Mouse (Mus musculus): ENCODE data around the gene Ganc.

Ganc gene

DNA sequence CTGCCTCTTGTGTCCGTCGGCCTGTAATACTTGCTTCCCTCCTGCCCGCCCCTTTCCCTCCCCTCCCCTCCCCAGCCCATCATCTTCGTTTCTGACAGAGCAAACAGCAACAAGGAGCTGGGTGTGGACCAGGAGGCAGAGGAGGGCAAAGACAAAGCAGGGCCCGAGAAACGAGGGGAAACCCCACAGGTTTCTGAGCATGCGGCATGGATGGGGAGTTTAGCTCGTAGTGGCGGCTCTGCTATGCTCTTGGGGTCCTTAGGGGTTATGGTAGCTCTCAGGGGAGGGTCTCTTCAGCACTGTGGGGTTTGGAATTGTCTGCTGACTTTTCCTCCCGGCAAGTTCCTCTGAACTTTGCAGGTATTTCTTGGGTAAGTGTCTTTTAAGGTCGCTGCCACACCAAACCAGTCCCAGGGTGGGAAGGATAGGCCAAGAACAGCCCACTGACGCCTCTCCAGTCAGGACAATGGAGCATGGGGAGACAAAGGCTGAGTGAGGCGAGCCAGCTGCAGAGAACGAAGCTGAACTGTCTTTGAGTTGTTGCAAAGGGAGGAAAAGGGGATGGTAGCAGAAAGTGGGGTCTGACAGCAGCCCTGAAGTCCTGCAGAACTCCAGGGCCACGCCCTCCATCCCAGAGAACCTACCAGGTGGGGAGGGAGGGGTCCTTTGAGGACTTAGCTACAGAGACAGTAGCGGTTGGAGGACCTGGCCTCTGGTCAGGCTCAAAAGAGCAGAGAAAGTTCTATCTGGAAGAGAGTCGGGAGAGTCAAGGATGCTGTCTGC is 97.6 kb downstream of the Ganc start:
- no peak for DNase-seq (ENCODE audit: low spot score)

DNA sequence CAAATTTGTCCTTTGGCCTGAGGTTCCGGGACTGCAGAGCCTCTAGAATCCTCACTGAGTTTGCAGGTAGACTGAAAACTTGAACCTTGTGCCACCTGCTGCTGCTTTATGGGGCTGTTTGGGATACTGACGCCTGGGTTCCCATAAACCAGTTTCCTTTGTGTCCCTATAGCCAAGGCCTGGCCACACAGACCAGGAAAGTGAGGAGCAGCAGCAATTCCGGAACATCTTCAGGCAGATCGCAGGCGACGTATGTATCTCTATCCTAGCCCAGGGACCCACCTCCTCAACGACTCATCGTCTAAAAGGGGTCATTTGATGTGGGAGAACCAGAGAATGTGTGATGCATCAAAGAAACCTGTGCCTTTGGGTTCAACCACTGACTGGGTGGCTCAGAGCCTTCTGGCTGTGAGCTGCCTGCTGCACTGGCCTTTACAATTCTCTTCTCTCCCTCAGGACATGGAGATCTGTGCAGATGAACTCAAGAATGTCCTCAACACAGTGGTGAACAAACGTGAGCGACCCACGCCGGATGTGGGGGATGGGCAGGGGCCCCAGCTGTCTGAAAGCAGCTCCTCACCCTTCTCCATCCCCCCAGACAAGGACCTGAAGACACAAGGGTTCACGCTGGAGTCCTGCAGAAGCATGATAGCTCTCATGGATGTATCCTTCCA is 98.4 kb downstream of the Ganc start:
- no peak for DNase-seq (ENCODE audit: low spot score)

DNA sequence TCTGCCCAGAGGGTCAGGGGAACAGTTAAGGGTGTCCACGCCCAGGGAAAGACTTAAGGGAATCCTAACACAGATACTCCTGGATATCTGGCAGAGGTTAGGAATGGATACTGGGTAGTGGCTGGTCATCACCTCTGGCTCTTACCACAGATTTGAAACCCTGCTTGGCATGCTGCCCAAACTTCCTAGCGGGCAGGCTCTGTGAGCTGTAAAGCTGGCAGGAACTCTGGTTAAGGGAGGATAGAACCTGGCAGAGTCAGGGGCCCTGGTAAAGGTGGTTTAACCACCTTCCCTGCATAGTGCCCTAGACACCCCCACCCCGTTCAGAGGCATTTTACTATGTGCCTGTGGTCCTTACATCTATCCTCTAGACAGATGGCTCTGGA is 98.9 kb downstream of the Ganc start:
- no peak for DNase-seq (ENCODE audit: low spot score)

DNA sequence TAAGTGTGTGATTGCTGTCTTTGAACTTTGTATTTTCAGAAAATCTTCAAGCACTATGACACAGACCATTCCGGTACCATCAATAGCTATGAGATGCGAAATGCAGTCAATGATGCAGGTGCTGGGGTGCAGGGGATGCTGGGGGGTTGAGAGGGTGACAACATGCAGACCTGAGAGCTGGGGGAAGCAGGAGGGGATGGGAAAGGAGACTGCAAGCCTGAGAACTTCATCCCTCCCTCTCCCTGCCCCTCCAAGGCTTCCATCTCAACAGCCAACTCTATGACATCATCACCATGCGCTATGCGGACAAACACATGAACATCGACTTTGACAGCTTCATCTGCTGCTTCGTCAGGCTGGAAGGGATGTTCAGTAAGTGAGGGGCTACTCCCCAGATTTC is 99.4 kb downstream of the Ganc start:
- no peak for DNase-seq (ENCODE audit: low spot score)

DNA sequence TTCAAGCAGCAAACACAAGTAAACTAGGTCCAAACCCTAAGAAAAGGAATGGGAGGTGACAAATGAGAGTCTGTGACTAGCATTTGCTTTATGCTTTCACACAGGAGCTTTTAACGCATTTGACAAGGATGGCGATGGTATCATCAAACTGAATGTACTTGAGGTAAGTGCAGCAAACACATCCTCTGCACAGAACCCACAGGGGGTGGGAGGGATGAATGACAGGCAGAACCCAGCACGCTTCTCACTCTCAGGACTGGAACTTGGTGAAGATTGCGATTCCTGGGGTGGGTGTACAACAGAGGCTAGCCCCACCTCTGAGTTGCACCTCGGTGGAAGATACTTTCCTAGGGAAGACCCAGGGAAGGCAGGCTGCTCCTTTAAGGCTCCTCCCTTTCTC is 100.3 kb downstream of the Ganc start:
- no peak for DNase-seq (ENCODE audit: low spot score)

All from lung, postnatal 25 days (tissue).